Mouse (Mus musculus): Measurements from ENCODE around the gene Prkd3. TPM values are rescaled to one million over a fixed set of nuclear protein-coding genes. Genes with fewer than 3 reads are reported as not detected.

The Prkd3 gene
- total and polyA plus RNA-seq, 3 experiments = 4.8 to 5.7 TPM; not detected in 1

- no peaks in the 10 kb centered on the region for H3K27me3 ChIP-seq (ENCODE audit: control insufficient read depth in 1 of 2, insufficient read depth in 2 of 2, low read length in 2 of 2)
- no peak for TF ChIP-seq BHLHE40 (IDR thresholded peaks at IDR 0.05; ENCODE audit: borderline replicate concordance, low read depth, low read length)
- TF ChIP-seq MXI1 (IDR thresholded peaks at IDR 0.05; ENCODE audit: low read depth, low read length) = no peak
- TF ChIP-seq E2F4 (IDR thresholded peaks at IDR 0.05; ENCODE audit: borderline replicate concordance, low read depth, low read length) = no peak
- no peak for TF ChIP-seq MYC (IDR thresholded peaks at IDR 0.05; ENCODE audit: low read depth, low read length)
- no peak; a peak in 1 of 4 replicates for TF ChIP-seq POLR2A (IDR thresholded peaks at IDR 0.05; ENCODE audit: control insufficient read depth in 1 of 2, insufficient read depth in 1 of 2, low read depth in 1 of 2, low read length in 2 of 2, poor library complexity in 1 of 2)
- TF ChIP-seq ZNF384 (IDR thresholded peaks at IDR 0.05; ENCODE audit: low read depth, low read length) = no peak
- no peak for TF ChIP-seq ZC3H11A (IDR thresholded peaks at IDR 0.05; ENCODE audit: low read depth, low read length)
- TF ChIP-seq POLR2AphosphoS5 (IDR thresholded peaks at IDR 0.05; ENCODE audit: borderline replicate concordance, low read depth, low read length) = no peak
- no peak for TF ChIP-seq RAD21 (IDR thresholded peaks at IDR 0.05; ENCODE audit: low read depth, low read length)
- no peak for TF ChIP-seq HCFC1 (IDR thresholded peaks at IDR 0.05; ENCODE audit: low read depth, low read length)
- TF ChIP-seq ZMIZ1 (IDR thresholded peaks at IDR 0.05; ENCODE audit: low read depth, low read length) = no peak
- no peak for TF ChIP-seq NELFE (IDR thresholded peaks at IDR 0.05; ENCODE audit: low read depth, low read length)
- TF ChIP-seq SIN3A (IDR thresholded peaks at IDR 0.05; ENCODE audit: low read length) = no peak
- no peak for TF ChIP-seq GATA1 (IDR thresholded peaks at IDR 0.05; ENCODE audit: low read depth, low read length)
- TF ChIP-seq TBP (IDR thresholded peaks at IDR 0.05; ENCODE audit: low read depth, low read length) = no peak
- no peak for TF ChIP-seq CHD1 (IDR thresholded peaks at IDR 0.05; ENCODE audit: low read depth, low read length)
- TF ChIP-seq EP300 (IDR thresholded peaks at IDR 0.05; ENCODE audit: low read depth in 1 of 2, low read length in 2 of 2) = no peak
- peaks cover 0 to 8% of the 10 kb centered on the region in 2 experiments; a peak in 2 of 4 replicates for H3K4me1 ChIP-seq (ENCODE audit: control insufficient read depth in 1 of 2, insufficient read depth in 2 of 2, low read length in 2 of 2)
- H3K4me3 ChIP-seq (ENCODE audit: control insufficient read depth in 1 of 2, insufficient read depth in 1 of 2, low read depth in 2 of 2, low read length in 2 of 2) = no peak overlapping the region
- DNase-seq (ENCODE audit: low read depth, low spot score) = no peak
- H3K9ac ChIP-seq (ENCODE audit: control insufficient read depth, low read depth, low read length, poor library complexity, severe bottlenecking) = no peak overlapping the region
- peaks cover 7 to 8% of the 10 kb centered on the region in 2 experiments for H3K36me3 ChIP-seq (ENCODE audit: control insufficient read depth in 1 of 2, insufficient read depth in 2 of 2, low read length in 2 of 2)
- H3K27ac ChIP-seq (ENCODE audit: control insufficient read depth, low read depth, low read length) = no peak overlapping the region
- no peaks in the 10 kb centered on the region; the same call in 1 of the 2 replicates for H3K79me2 ChIP-seq (ENCODE audit: control insufficient read depth, insufficient read depth, low read length, poor library complexity)
- no peaks in the 10 kb centered on the region for H3K9me3 ChIP-seq (replicated peaks; ENCODE audit: insufficient read depth, low read length)
Measured at GRCm38 (mm10) chr17:78917696-78918095, 102.9 kb downstream of the Prkd3 start.

DNA sequence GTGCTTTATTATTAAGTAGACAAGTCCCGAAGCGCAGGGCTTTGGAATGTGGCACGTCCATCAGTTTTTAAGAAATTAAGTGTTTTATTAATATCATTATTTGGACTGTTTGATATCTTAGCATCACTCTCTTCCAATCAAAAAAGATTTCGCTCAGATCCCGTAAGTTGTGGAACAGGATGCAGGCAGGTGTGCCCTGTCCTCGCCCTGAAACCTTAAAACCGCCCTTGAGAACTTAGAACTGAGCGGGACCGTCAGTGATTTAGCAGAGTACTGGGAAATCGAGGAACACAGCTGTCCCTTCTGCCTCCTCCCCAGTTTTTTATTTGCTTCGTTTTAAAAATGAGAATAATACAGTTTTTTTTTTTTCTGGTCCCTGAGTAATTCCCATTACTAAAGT, 103.7 kb downstream of the Prkd3 start:
- Histone ChIP-seq H3K79me2 (ENCODE audit: control insufficient read depth, insufficient read depth, low read length, poor library complexity) (no peaks in the 10 kb centered on the region; the same call in 1 of the 2 replicates), H3K27me3 (ENCODE audit: control insufficient read depth in 1 of 2, insufficient read depth in 2 of 2, low read length in 2 of 2) (no peaks in the 10 kb centered on the region), H3K36me3 (ENCODE audit: control insufficient read depth in 1 of 2, insufficient read depth in 2 of 2, low read length in 2 of 2) (peaks cover 7 to 8% of the 10 kb centered on the region in 2 experiments), H3K27ac (ENCODE audit: control insufficient read depth, low read depth, low read length) (peak overlapping the region; percentile 53), H3K4me3 (ENCODE audit: control insufficient read depth in 1 of 2, insufficient read depth in 1 of 2, low read depth in 2 of 2, low read length in 2 of 2) (peak overlapping the region; percentile 65), H3K4me1 (ENCODE audit: control insufficient read depth in 1 of 2, insufficient read depth in 2 of 2, low read length in 2 of 2) (peaks cover 0 to 14% of the 10 kb centered on the region in 2 experiments; a peak in 3 of 4 replicates), H3K9me3 (replicated peaks; ENCODE audit: insufficient read depth, low read length) (no peaks in the 10 kb centered on the region), H3K9ac (ENCODE audit: control insufficient read depth, low read depth, low read length, poor library complexity, severe bottlenecking) (peak overlapping the region; percentile 76)
- TF ChIP-seq SMC3 (IDR thresholded peaks at IDR 0.05; ENCODE audit: low read depth, low read length) = no peak
- no peak for DNase-seq (ENCODE audit: low read depth, low spot score)
